Mouse (Mus musculus): ENCODE data around the gene Gpsm2. TPM values are rescaled to one million over a fixed set of nuclear protein-coding genes. Genes with fewer than 3 reads are reported as not detected.
A peak's percentile ranks its signal among the peaks of the same experiment; 100 is the strongest.
"Not testable (repeated sequence)": the region's sequence is repeated elsewhere in the genome, so short reads cannot be mapped to it uniquely, and the experiment has no call there.

Gene Gpsm2
- polyA plus RNA-seq, 1 experiment from 2014 or later: 57.7 TPM

DNA sequence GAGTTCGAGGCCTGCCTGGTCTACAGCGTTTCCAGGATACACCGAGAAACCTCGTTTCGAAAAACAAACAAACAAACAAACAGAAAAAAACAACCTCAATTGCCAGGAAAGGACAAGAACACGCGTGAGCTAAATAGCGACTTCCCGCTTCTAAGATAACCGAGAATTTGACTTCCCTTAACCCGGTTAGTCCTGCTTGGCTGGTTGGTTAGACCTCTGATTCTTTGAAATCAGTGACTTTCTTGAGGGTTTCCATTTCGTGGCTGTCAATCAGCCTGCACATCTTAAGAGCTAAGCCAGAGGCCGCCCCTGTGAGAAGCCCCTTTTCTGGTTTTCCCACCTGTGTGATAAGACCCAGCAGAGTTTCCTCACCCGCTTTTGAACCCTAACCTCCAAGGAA is 67.5 kb downstream of the Gpsm2 start:
- Histone ChIP-seq H3K27ac (ENCODE audit: low read length) (no peak overlapping the region), H3K4me1 (ENCODE audit: control insufficient read depth, insufficient read depth, low read length) (peaks cover 14% of the 10 kb centered on the region), H3K36me3 (ENCODE audit: control insufficient read depth, insufficient read depth, low read length) (no peaks in the 10 kb centered on the region), H3K4me3 (replicated peaks; ENCODE audit: low read length) (peak overlapping the region; percentile 93), H3K27me3 (ENCODE audit: control insufficient read depth, insufficient read depth, low read length) (no peaks in the 10 kb centered on the region), H3K9me3 (replicated peaks; ENCODE audit: control insufficient read depth, low read length) (no peaks in the 10 kb centered on the region), H3K4me2 (ENCODE audit: low read depth, low read length) (peak overlapping the region; percentile 77), H3K9ac (ENCODE audit: low read length) (peak overlapping the region; percentile 96)
- WGBS: 13% methylated on average over 14 of the region's 14 CpGs
- no peak for ATAC-seq (ENCODE audit: insufficient read depth, low FRiP score)

DNA sequence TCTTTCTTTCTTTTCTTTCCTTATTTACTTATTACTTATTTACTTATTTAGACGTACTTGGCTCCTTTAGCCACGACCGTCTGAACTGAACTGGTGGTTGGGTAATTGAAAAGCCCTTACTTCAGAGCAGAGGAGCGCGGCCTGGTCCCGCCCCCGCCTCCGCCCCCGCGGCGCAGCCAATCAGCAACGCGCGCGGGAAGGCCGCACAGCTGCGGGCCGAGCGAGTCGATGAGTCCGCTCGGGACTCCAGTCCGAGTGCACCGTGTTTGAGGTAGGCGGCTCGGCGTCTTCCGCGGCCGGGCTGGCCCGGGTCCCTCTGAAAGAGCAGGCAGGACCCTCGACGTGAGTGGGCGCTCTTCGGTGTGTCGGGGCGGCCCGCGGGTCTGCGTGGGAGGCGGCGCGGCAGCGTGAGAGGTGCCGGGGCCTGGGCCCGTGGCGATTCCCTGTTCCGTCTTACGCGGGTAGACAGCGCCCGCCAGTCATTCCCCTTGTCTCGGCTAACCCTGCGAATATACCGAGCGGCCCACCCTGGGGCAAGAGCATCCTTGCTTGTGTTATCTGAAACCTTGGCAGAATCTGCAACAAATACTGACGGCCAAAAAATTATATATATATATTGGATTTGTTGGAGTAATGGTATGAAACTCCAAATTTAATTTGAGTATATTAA is 68.3 kb downstream of the Gpsm2 start, which contains the start of gene Clcc1:
Gene Clcc1 (plus strand): TSS at position 204 of the 670 bp plus-strand sequence.
- Histone ChIP-seq H3K36me3 (ENCODE audit: control insufficient read depth, insufficient read depth, low read length) (no peaks in the 10 kb centered on the region), H3K9me3 (replicated peaks; ENCODE audit: control insufficient read depth, low read length) (no peaks in the 10 kb centered on the region), H3K27ac (ENCODE audit: low read length) (peak within 1 kb of the TSS; percentile 86), H3K4me3 (replicated peaks; ENCODE audit: low read length) (peak within 1 kb of the TSS; percentile 93), H3K9ac (ENCODE audit: low read length) (peak within 1 kb of the TSS; percentile 96), H3K27me3 (ENCODE audit: control insufficient read depth, insufficient read depth, low read length) (no peaks in the 10 kb centered on the region), H3K4me2 (ENCODE audit: low read depth, low read length) (peak within 1 kb of the TSS; percentile 77), H3K4me1 (ENCODE audit: control insufficient read depth, insufficient read depth, low read length) (peaks cover 14% of the 10 kb centered on the region)
- ATAC-seq (ENCODE audit: insufficient read depth, low FRiP score): peak; percentile 96
- WGBS: under 1% methylated on average over 57 of the region's 57 CpGs

DNA sequence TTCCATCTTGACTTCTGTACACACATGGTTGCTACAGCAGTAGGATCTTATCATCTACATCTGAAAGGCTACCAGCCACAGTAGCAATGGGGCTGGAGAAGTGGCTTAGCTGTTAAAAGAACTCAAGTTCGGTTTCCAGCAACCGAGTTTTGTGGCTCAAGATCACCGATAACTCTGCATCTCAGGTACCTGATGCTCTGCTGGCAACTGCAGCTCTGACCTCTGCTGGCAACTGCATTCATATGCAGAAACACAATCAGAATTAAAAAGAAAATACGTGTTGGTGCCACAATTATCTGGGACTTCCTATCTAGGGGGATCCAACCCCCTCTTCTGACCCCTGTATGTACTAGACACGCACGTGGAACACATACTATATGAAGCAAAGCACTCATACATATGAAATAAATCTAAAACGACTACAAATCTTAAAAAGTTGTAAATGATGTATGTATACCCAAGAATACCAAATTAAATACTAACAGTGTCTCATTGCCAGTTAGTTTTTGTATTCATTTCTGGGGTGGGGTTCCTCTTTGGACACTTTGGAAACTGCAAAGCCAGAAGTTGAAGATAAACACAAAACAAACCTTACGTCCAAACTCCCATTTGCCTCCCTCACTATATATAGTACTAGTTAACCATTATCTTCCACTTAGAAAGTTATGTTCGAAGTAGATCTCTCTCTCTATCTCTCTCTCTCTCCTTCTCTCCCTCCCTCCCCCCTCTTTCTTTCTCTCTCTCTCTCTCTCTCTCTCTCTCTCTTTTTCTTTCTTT is 69.1 kb downstream of the Gpsm2 start:
- Histone ChIP-seq H3K27ac (ENCODE audit: low read length) (no peak overlapping the region), H3K27me3 (ENCODE audit: control insufficient read depth, insufficient read depth, low read length) (no peaks in the 10 kb centered on the region), H3K4me1 (ENCODE audit: control insufficient read depth, insufficient read depth, low read length) (peaks cover 14% of the 10 kb centered on the region), H3K4me3 (replicated peaks; ENCODE audit: low read length) (no peak overlapping the region; the same call in 1 of the 2 replicates), H3K9ac (ENCODE audit: low read length) (0 out of 2 replicates have a peak overlapping the region, but pooled peaks have one; percentile 14), H3K4me2 (ENCODE audit: low read depth, low read length) (peak overlapping the region; percentile 48), H3K36me3 (ENCODE audit: control insufficient read depth, insufficient read depth, low read length) (no peaks in the 10 kb centered on the region), H3K9me3 (replicated peaks; ENCODE audit: control insufficient read depth, low read length) (no peaks in the 10 kb centered on the region)
- no peak for ATAC-seq (ENCODE audit: insufficient read depth, low FRiP score)
- 15% methylated on average over 9 of the region's 9 CpGs for WGBS

DNA sequence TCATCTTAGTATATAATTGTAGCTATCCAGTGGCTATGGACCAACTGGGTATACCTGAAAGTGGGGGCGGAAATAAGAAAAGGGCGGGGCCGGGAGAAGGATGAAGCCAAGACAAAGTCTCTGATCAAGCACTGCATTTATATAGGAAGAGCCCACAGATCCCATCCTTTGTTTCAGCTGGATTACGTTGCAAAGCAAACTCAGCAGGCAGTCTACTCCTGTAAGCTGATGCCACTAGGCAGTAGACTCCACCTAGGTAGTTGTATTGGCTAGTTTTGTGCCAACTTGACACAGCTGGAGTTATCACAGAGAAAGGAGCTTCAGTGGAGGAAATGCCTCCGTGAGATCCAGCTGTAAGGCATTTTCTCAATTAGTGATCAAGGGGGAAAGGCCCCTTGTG is 74.4 kb downstream of the Gpsm2 start:
- H3K9me3 ChIP-seq (replicated peaks; ENCODE audit: control insufficient read depth, low read length); H3K9ac ChIP-seq (ENCODE audit: low read length); H3K4me1 ChIP-seq (ENCODE audit: control insufficient read depth, insufficient read depth, low read length); H3K27me3 ChIP-seq (ENCODE audit: control insufficient read depth, insufficient read depth, low read length); H3K4me3 ChIP-seq (replicated peaks; ENCODE audit: low read length); ATAC-seq (ENCODE audit: insufficient read depth, low FRiP score); H3K27ac ChIP-seq (ENCODE audit: low read length); H3K4me2 ChIP-seq (ENCODE audit: low read depth, low read length); H3K36me3 ChIP-seq (ENCODE audit: control insufficient read depth, insufficient read depth, low read length): not testable (repeated sequence)
- 51% methylated on average over 5 of the region's 5 CpGs for WGBS

DNA sequence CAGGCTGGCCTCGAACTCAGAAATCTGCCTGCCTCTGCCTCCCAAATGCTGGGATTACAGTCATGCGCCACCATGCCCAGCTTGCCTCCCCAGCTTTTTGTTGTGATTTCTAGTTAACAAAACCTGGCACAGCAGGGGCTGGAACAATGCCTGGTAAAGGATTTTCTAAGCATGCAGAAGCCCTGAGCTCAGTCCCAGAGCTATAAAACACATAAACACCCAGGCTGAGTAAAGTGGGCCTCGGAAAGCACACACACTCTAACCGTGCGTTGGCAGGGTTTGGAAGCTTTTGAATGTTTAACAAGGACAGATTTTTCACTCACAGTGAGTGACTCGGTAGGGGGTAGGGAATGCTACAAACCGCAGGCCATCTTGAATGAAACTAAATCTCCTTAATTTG is 76.1 kb downstream of the Gpsm2 start:
- no peak overlapping the region for H3K9ac ChIP-seq (ENCODE audit: low read length)
- no peak overlapping the region for H3K4me2 ChIP-seq (ENCODE audit: low read depth, low read length)
- 56% methylated on average over 7 of the region's 7 CpGs for WGBS
- H3K27ac ChIP-seq (ENCODE audit: low read length): no peak overlapping the region
- H3K9me3 ChIP-seq (replicated peaks; ENCODE audit: control insufficient read depth, low read length): no peaks in the 10 kb centered on the region
- no peaks in the 10 kb centered on the region for H3K36me3 ChIP-seq (ENCODE audit: control insufficient read depth, insufficient read depth, low read length)
- H3K4me3 ChIP-seq (replicated peaks; ENCODE audit: low read length): no peak overlapping the region
- no peaks in the 10 kb centered on the region for H3K4me1 ChIP-seq (ENCODE audit: control insufficient read depth, insufficient read depth, low read length)
- H3K27me3 ChIP-seq (ENCODE audit: control insufficient read depth, insufficient read depth, low read length): no peaks in the 10 kb centered on the region
- ATAC-seq (ENCODE audit: insufficient read depth, low FRiP score): no peak

DNA sequence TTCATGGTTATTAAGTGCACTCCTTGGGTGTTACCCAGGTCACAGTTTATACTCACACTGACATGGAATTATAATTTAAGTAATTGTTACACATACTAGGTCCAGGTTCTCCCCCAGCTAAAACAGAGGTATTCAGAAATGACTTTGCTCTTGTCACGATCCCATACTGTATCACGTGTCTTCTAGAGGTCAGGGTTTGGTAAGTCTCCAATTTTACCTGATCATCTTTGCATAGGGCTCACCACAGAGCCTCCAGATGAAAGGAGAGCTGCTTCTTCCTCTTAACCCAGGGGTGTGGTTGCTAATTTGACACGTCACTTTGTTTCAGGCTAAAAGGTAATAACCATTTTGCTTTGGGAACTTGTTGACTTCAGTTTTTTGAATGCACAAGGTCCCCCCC is 77.3 kb downstream of the Gpsm2 start:
- Histone ChIP-seq H3K4me2 (ENCODE audit: low read depth, low read length) (no peak overlapping the region), H3K4me3 (replicated peaks; ENCODE audit: low read length) (no peak overlapping the region), H3K36me3 (ENCODE audit: control insufficient read depth, insufficient read depth, low read length) (no peaks in the 10 kb centered on the region), H3K9ac (ENCODE audit: low read length) (no peak overlapping the region), H3K4me1 (ENCODE audit: control insufficient read depth, insufficient read depth, low read length) (no peaks in the 10 kb centered on the region), H3K27ac (ENCODE audit: low read length) (no peak overlapping the region), H3K27me3 (ENCODE audit: control insufficient read depth, insufficient read depth, low read length) (no peaks in the 10 kb centered on the region), H3K9me3 (replicated peaks; ENCODE audit: control insufficient read depth, low read length) (no peaks in the 10 kb centered on the region)
- no peak for ATAC-seq (ENCODE audit: insufficient read depth, low FRiP score)
- WGBS: 87% methylated on average over 3 of the region's 3 CpGs

DNA sequence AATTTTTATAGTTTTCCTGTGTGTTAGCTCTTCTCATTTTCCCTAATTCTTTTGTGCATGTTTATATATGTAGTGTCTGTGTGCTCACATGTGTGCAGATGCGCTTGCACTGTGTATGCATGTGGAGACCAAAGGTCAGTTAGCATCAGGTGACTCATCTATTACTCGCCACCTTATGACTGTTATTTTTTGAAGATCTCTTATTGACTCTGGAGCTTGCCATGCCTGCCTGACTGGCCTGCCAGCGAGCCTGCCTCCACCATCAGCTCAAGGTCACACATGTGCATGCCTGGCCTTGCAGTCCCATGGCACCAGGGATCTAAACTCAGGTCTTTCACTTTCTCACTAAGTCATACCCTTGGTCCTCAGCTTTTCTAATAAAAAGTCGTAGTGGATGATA is 81.1 kb downstream of the Gpsm2 start:
- WGBS: 62% methylated on average over 4 of the region's 4 CpGs
- Histone ChIP-seq H3K4me3 (replicated peaks; ENCODE audit: low read length) (no peak overlapping the region), H3K27me3 (ENCODE audit: control insufficient read depth, insufficient read depth, low read length) (no peaks in the 10 kb centered on the region), H3K9me3 (replicated peaks; ENCODE audit: control insufficient read depth, low read length) (no peaks in the 10 kb centered on the region), H3K9ac (ENCODE audit: low read length) (no peak overlapping the region), H3K4me1 (ENCODE audit: control insufficient read depth, insufficient read depth, low read length) (no peaks in the 10 kb centered on the region), H3K27ac (ENCODE audit: low read length) (no peak overlapping the region), H3K4me2 (ENCODE audit: low read depth, low read length) (no peak overlapping the region), H3K36me3 (ENCODE audit: control insufficient read depth, insufficient read depth, low read length) (no peaks in the 10 kb centered on the region)
- ATAC-seq (ENCODE audit: insufficient read depth, low FRiP score): no peak

DNA sequence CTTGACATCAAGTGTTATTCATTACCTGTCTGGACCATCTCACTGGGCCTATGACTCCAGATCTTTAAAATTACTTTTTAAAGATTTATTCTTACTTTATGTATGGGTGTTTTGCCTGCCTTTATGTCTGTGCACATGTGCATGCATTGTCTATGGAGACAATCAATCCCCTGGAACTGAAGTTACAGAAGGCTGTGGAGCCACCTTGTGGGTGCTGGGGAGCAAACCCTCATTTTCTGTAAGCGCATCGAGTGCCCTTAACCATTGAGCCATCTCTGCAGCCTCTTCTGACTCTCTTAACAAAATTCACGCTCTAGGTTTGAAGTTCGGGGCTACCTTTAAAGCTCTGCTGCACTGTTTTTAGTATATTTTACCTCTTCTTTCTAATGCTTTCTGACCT is 82.7 kb downstream of the Gpsm2 start:
- Histone ChIP-seq H3K36me3 (ENCODE audit: control insufficient read depth, insufficient read depth, low read length) (no peaks in the 10 kb centered on the region), H3K9ac (ENCODE audit: low read length) (no peak overlapping the region), H3K27me3 (ENCODE audit: control insufficient read depth, insufficient read depth, low read length) (no peaks in the 10 kb centered on the region), H3K4me1 (ENCODE audit: control insufficient read depth, insufficient read depth, low read length) (no peaks in the 10 kb centered on the region), H3K27ac (ENCODE audit: low read length) (no peak overlapping the region), H3K4me2 (ENCODE audit: low read depth, low read length) (no peak overlapping the region), H3K9me3 (replicated peaks; ENCODE audit: control insufficient read depth, low read length) (no peaks in the 10 kb centered on the region), H3K4me3 (replicated peaks; ENCODE audit: low read length) (no peak overlapping the region)
- 69% methylated on average over 4 of the region's 4 CpGs for WGBS
- no peak for ATAC-seq (ENCODE audit: insufficient read depth, low FRiP score)

DNA sequence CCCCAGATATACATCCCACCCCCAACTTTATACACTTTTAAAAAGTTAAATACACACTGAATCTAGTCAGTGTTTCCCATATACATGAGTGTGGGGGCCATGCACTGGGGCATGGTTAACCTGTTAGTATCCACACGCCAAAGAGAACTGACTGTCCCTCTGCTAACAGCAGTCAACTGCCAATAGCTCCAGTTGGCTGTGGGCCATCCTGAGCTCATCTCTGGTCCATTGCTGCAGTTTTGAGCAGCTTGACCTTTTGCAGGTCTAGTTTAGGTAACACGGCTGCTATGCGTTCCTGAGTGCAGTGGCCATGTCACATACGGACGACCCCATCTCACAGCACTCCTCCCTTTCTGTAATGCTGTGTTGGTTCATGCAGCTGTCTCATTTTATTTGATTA is 87.3 kb downstream of the Gpsm2 start:
- H3K9me3 ChIP-seq (replicated peaks; ENCODE audit: control insufficient read depth, low read length): no peaks in the 10 kb centered on the region
- H3K4me1 ChIP-seq (ENCODE audit: control insufficient read depth, insufficient read depth, low read length): no peaks in the 10 kb centered on the region
- no peak overlapping the region for H3K4me3 ChIP-seq (replicated peaks; ENCODE audit: low read length)
- H3K9ac ChIP-seq (ENCODE audit: low read length): no peak overlapping the region
- WGBS: 62% methylated on average over 5 of the region's 5 CpGs
- no peak overlapping the region for H3K4me2 ChIP-seq (ENCODE audit: low read depth, low read length)
- no peaks in the 10 kb centered on the region for H3K36me3 ChIP-seq (ENCODE audit: control insufficient read depth, insufficient read depth, low read length)
- H3K27me3 ChIP-seq (ENCODE audit: control insufficient read depth, insufficient read depth, low read length): no peaks in the 10 kb centered on the region
- no peak overlapping the region for H3K27ac ChIP-seq (ENCODE audit: low read length)
- ATAC-seq (ENCODE audit: insufficient read depth, low FRiP score): no peak

All from stomach, embryonic 16.5 days (tissue).